Mouse (Mus musculus) liver, postnatal 0 days (tissue): ENCODE results near the gene Nkx3-2. TPM values are rescaled to one million over a fixed set of nuclear protein-coding genes. Genes with fewer than 3 reads are reported as not detected.
A peak's percentile ranks its signal among the peaks of the same experiment; 100 is the strongest.

ENCODE experiments used
- ATAC-seq: fragments of 200-750 bp; cut with Nextera tagmentation; 2 replicates; pipeline ENCODE4 v1.8.0; 2017; ENCODE audit warnings: mild to moderate bottlenecking, moderate library complexity
- DNase-seq: peaks from one replicate; pipeline ENCODE4 v3.0.0-alpha.2; 2016
- H3K27ac ChIP-seq: fragments of 300-500 bp; sonication (generic); 2 replicates; pipeline ENCODE4 v1.5.1; 2014; ENCODE audit warnings: antibody characterized with exemption, moderate library complexity, mild to moderate bottlenecking, low read depth
- H3K27me3 ChIP-seq: fragments of 300-500 bp; sonication (generic); 2 replicates; pipeline ENCODE4 v1.6.1; 2014; ENCODE audit warnings: low read length, control low read depth, mixed read lengths; ENCODE audit not compliant: insufficient read depth
- H3K36me3 ChIP-seq: fragments of 300-500 bp; sonication (generic); replicated peaks from 2 replicates; pipeline ENCODE4 v1.6.1; 2014; ENCODE audit warnings: mild to moderate bottlenecking, control low read depth, low read length, moderate library complexity, mixed read lengths; ENCODE audit not compliant: insufficient read depth
- H3K4me1 ChIP-seq: fragments of 300-500 bp; sonication (generic); 2 replicates; pipeline ENCODE4 v1.6.1; 2014; ENCODE audit warnings: antibody characterized with exemption, mild to moderate bottlenecking, control low read depth; ENCODE audit not compliant: insufficient read depth
- H3K4me2 ChIP-seq: fragments of 300-500 bp; sonication (generic); 2 replicates; pipeline ENCODE4 v1.6.1; 2014; ENCODE audit warnings: low read depth, mild to moderate bottlenecking, low read length, moderate library complexity, mixed read lengths
- H3K4me3 ChIP-seq: fragments of 300-500 bp; sonication (generic); 2 replicates; pipeline ENCODE4 v1.5.1; 2014; ENCODE audit warnings: low read depth, low read length
- H3K9ac ChIP-seq: fragments of 300-500 bp; sonication (generic); replicated peaks from 2 replicates; pipeline ENCODE4 v1.6.1; 2014; ENCODE audit warnings: mild to moderate bottlenecking, moderate library complexity
- H3K9me3 ChIP-seq: fragments of 300-500 bp; sonication (generic); 2 replicates; pipeline ENCODE4 v1.6.1; 2016; ENCODE audit warnings: mild to moderate bottlenecking, control low read depth, low read length, mixed read lengths
- CTCF ChIP-seq: sonication (generic); IDR thresholded peaks from 2 replicates; pipeline ENCODE4 v1.5.1; 2016; ENCODE audit warnings: antibody characterized with exemption, low read depth
- EP300 ChIP-seq: IDR thresholded peaks from 2 replicates; pipeline ENCODE4 v1.6.1; 2016; ENCODE audit warnings: antibody characterized with exemption, low read depth, mild to moderate bottlenecking
- WGBS: fragments of 180-500 bp; shearing (Covaris S2); extraction: QIAGEN DNeasy Blood & Tissue Kit; methylation state at CpG from one replicate; pipeline ENCODE4 v1.1.7; 2014; ENCODE audit not compliant: insufficient replicate concordance; 5-methylcytosine and 5-hydroxymethylcytosine counted together
- polyA plus RNA-seq: library from polyadenylated mRNA; unstranded; fragments of >200 nt; fragmentation: Nextera tagmentation; extraction: Ambion mirVana; gene quantifications from 2 replicates; pipeline ENCODE4 v1.2.1, GENCODE M21; 2015

Nkx3-2 gene
- polyA plus RNA-seq, 1 experiment from 2014 or later: not detected

- TF ChIP-seq EP300 (no peak), CTCF (no peak)
- Histone ChIP-seq H3K4me1 (no peaks in the 10 kb centered on the region), H3K27me3 (peaks cover 68% of the 10 kb centered on the region), H3K36me3 (no peaks in the 10 kb centered on the region), H3K9ac (no peak overlapping the region), H3K9me3 (no peaks in the 10 kb centered on the region), H3K4me3 (peak overlapping the region; percentile 15; the same call in 1 of the 2 replicates), H3K4me2 (peak overlapping the region; percentile 32; the same call in 1 of the 2 replicates), H3K27ac (no peak overlapping the region)
- ATAC-seq: no peak
- WGBS: 3% methylated on average over 17 of the region's 17 CpGs
- DNase-seq: no peak
Observed at GRCm38 (mm10) chr5:41754226-41754775, 10.0 kb downstream of the Nkx3-2 start.

- 36% methylated on average over 4 of the region's 4 CpGs for WGBS
- Histone ChIP-seq H3K36me3 (no peaks in the 10 kb centered on the region), H3K4me3 (no peak overlapping the region), H3K4me2 (no peak overlapping the region), H3K9ac (no peak overlapping the region), H3K27ac (no peak overlapping the region), H3K27me3 (peaks cover 71% of the 10 kb centered on the region), H3K9me3 (no peaks in the 10 kb centered on the region), H3K4me1 (no peaks in the 10 kb centered on the region)
- DNase-seq: no peak
- ATAC-seq: no peak
- TF ChIP-seq EP300 (no peak), CTCF (no peak)
Observed at GRCm38 (mm10) chr5:41752721-41753120, 11.6 kb downstream of the Nkx3-2 start.

- H3K27ac ChIP-seq: no peak overlapping the region
- H3K4me1 ChIP-seq: no peaks in the 10 kb centered on the region
- H3K4me3 ChIP-seq: no peak overlapping the region
- ATAC-seq (no peak), DNase-seq (no peak)
- H3K36me3 ChIP-seq: no peaks in the 10 kb centered on the region
- H3K9ac ChIP-seq: no peak overlapping the region
- peaks cover 42% of the 10 kb centered on the region; the same call in 1 of the 2 replicates for H3K27me3 ChIP-seq
- TF ChIP-seq EP300 (no peak), CTCF (no peak)
- 8% methylated on average over 12 of the region's 15 CpGs for WGBS
- no peaks in the 10 kb centered on the region for H3K9me3 ChIP-seq
- H3K4me2 ChIP-seq: no peak overlapping the region
Observed at GRCm38 (mm10) chr5:41744898-41745780, 19.2 kb downstream of the Nkx3-2 start.

- Histone ChIP-seq H3K27me3 (peaks cover 42% of the 10 kb centered on the region; the same call in 1 of the 2 replicates), H3K4me2 (no peak overlapping the region), H3K27ac (no peak overlapping the region), H3K36me3 (no peaks in the 10 kb centered on the region), H3K9me3 (no peaks in the 10 kb centered on the region), H3K9ac (no peak overlapping the region), H3K4me1 (no peaks in the 10 kb centered on the region), H3K4me3 (no peak overlapping the region)
- WGBS: 10% methylated on average over 7 of the region's 7 CpGs
- DNase-seq (no peak), ATAC-seq (no peak)
- TF ChIP-seq CTCF (peak; percentile 25; the same call in 1 of the 2 replicates), EP300 (no peak)
Observed at GRCm38 (mm10) chr5:41744234-41744633, 20.1 kb downstream of the Nkx3-2 start.

GRCm38 (mm10) chr5:41738817-41739216 is 25.5 kb downstream of the Nkx3-2 start:
- no peaks in the 10 kb centered on the region for H3K9me3 ChIP-seq
- H3K4me3 ChIP-seq: no peak overlapping the region
- ATAC-seq: no peak
- no peak overlapping the region for H3K4me2 ChIP-seq
- H3K27me3 ChIP-seq: peaks cover 6% of the 10 kb centered on the region; the same call in 1 of the 2 replicates
- WGBS: 38% methylated on average over 6 of the region's 6 CpGs
- no peaks in the 10 kb centered on the region for H3K4me1 ChIP-seq
- TF ChIP-seq EP300 (no peak), CTCF (no peak)
- H3K9ac ChIP-seq: no peak overlapping the region
- no peak for DNase-seq
- no peaks in the 10 kb centered on the region for H3K36me3 ChIP-seq
- H3K27ac ChIP-seq: no peak overlapping the region

- Histone ChIP-seq H3K9ac (no peak overlapping the region), H3K9me3 (no peaks in the 10 kb centered on the region), H3K27me3 (no peaks in the 10 kb centered on the region), H3K27ac (no peak overlapping the region), H3K4me2 (no peak overlapping the region), H3K4me3 (no peak overlapping the region), H3K4me1 (no peaks in the 10 kb centered on the region), H3K36me3 (no peaks in the 10 kb centered on the region)
- no peak for TF ChIP-seq CTCF
- TF ChIP-seq EP300: no peak
- DNase-seq (no peak), ATAC-seq (no peak)
- WGBS: 63% methylated on average over 5 of the region's 5 CpGs
Observed at GRCm38 (mm10) chr5:41737039-41737438, 27.3 kb downstream of the Nkx3-2 start.
